Mouse (Mus musculus) left cerebral cortex, postnatal 25 days (tissue): Measurements from ENCODE around the gene Gm11569. TPM values are rescaled to one million over a fixed set of nuclear protein-coding genes. Genes with fewer than 3 reads are reported as not detected.
"Not testable (repeated sequence)": the region's sequence is repeated elsewhere in the genome, so short reads cannot be mapped to it uniquely, and the experiment has no call there.

Experiments
- DNase-seq, 2 experiments: peaks; one replicate each; pipeline ENCODE4 v3.0.0; 2022; ENCODE audit warnings: low spot score in 2 of 2, mixed read lengths in 1 of 2
- intact Hi-C: fragments of 180-260 bp; cut with DNase I; formaldehyde crosslinking; loops from one replicate; pipeline ENCODE4 v1.15.1; 2025
- total RNA-seq, 2 experiments: library from RNA; stranded (reverse); gene quantifications; 2 replicates each; pipeline ENCODE4 v1.2.3; 2021

Gene Gm11569
- total RNA-seq, result not detected

DNA sequence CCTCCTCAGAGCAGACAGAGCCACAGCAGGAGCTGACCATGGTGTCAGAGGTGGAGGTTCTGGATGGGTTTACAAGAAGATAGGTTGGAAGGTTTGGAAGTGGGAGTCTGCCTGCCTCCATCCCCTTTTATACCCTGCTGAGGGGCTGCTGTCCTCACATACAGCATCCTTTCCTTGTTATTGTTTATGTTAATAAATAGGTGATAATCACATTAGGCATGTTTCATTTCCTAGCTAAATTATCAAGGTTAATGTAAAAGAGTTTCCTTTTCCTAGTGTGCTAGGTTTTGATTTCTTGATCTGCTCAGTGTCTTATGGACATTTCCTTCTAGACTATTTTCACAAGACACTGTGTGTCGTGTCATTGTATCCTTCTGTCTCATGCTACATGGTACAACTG, at the start of gene Gm11569:
Gm11569 (minus strand) TSS at position 101 of the 400 bp plus-strand sequence.
- intact Hi-C loops, DNase-seq: not testable (repeated sequence)

DNA sequence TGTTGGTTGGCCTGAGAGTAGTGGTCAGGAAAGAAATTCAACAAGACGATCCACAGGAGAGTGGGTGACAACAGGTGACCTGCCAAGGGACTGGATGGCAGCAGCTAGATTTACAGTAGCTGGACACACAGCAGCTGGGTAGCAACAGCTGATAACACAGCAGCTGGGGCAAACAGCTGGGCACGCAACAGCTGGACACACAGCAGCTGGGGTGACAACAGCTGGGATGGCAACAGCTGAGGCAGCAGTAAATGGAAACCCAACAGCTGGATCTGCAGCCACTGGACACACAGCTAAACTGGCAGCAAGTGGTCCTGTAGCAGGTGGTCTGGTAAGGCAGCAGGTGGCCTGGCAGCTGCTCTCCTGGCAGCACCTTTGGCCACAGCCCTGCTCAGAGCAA, 48.0 kb upstream of the Gm11569 start:
- DNase-seq, result no peak
- intact Hi-C loops, result no loop called here

DNA sequence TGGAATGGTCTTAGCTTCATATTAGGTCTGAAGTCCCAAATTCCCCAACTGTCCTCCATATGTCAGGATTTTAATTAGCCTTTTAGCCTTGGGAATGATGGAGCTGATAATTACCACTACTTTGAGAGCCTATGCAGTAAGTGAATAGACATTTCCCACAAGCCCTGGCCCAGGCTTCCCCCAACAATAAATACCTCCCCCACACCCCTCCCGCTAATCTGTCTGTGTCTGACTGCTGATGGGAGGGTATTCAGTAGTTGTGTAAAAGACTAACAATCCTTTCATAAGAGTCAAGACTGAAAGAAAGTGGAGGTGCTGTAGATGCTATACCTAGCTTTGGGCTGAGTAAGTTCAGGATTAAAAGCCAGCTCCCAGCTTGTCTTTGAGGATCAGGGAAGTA, 43.5 kb upstream of the Gm11569 start:
- no peak for DNase-seq

GRCm38 (mm10) chr11:99837966-99838365, 39.2 kb upstream of the Gm11569 start, which contains the start of gene 2300003K06Rik:
2300003K06Rik (minus strand) TSS chr11:99838066.
- intact Hi-C loops, result no loop called here
- DNase-seq, result no peak

More for the DNA sequence above, 43.5 kb upstream of the Gm11569 start:
- intact Hi-C loops, result no loop called here

DNA sequence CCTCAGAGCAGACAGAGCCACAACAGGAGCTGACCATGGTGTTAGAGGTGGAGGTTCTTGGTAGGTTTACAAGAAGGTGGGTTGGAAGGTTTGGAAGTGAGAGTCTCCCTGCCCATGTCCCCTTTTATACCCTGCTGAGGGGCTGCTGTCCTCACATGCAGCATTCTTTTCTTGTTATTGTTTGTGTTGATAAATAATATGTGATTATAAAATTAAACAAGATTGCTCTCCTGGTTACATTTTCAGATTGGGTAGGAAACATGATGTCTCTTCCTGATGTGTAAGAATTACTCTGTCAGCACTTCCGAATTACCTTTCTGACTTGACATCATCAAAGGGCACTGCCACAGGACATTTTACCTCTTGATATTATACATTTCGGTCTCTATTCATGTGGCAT, 16.8 kb upstream of the Gm11569 start, which contains the start of gene Gm11564:
Gm11564 (minus strand) TSS at position 101 of the 400 bp plus-strand sequence.
- DNase-seq, intact Hi-C loops: not testable (repeated sequence)

GRCm38 (mm10) chr11:99809792-99810191, 11.1 kb upstream of the Gm11569 start, which contains the start of gene Krtap4-13:
Krtap4-13 (minus strand) TSS chr11:99809892.
- intact Hi-C loops, result not testable (repeated sequence)

GRCm38 (mm10) chr11:99804346-99804745, 5.6 kb upstream of the Gm11569 start, which contains the start of gene Gm11554:
Gm11554 (minus strand) TSS chr11:99804446.
- intact Hi-C loops, DNase-seq: not testable (repeated sequence)

More at GRCm38 (mm10) chr11:99809792-99810191, 11.1 kb upstream of the Gm11569 start, which contains the start of gene Krtap4-13:
- DNase-seq, result not testable (repeated sequence)

- intact Hi-C loops, result no loop called here
- DNase-seq, result no peak
Observed at GRCm38 (mm10) chr11:99793367-99793766, 5.4 kb downstream of the Gm11569 start, which contains the start of gene Gm11596. Gm11596 (minus strand) TSS chr11:99793467.

GRCm38 (mm10) chr11:99784900-99785299, 13.8 kb downstream of the Gm11569 start, which contains the start of gene Krtap4-9:
Krtap4-9 (plus strand) TSS chr11:99785200.
- DNase-seq, intact Hi-C loops: not testable (repeated sequence)

GRCm38 (mm10) chr11:99780604-99781003, 18.1 kb downstream of the Gm11569 start, which contains the start of gene Krtap4-8:
Krtap4-8 (minus strand) TSS chr11:99780704.
- intact Hi-C loops, result no loop called here
- DNase-seq, result no peak

DNA sequence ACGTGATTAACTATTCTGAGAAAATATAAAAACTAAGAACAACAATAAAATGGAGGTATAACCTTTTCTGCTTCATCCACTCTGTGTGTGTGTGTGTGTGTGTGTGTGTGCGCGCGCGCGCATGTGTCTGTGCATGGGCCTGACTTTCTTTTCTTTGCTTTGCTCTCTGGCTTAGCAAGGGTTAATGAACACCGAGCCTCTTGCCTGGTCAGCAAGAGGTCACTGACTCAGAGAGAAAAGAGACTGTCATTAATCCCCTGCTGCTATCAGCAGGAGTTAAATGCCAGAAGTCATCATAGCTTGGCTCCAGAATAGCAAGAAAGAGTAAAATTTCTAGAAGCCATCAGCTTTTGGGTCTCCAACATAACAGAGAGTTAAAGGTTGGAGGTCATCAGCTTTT, 20.3 kb downstream of the Gm11569 start:
- no peak for DNase-seq
- intact Hi-C loops, result no loop called here

- intact Hi-C loops, DNase-seq: not testable (repeated sequence)
Observed at GRCm38 (mm10) chr11:99772813-99773212, 25.9 kb downstream of the Gm11569 start, which contains the start of gene Gm11595. Gm11595 (minus strand) TSS chr11:99772913.

- intact Hi-C loops, result no loop called here
- DNase-seq, result no peak
Observed at GRCm38 (mm10) chr11:99768410-99768809, 30.3 kb downstream of the Gm11569 start.

GRCm38 (mm10) chr11:99758877-99759276, 39.9 kb downstream of the Gm11569 start:
- DNase-seq, result no peak
- intact Hi-C loops, result no loop called here

Other genes starting within 250 kb of the Gm11569 start
- gene Krtap3-3, start 248.1 kb downstream of the Gm11569 start, total RNA-seq, result not detected
- gene Krtap3-2, start 242.1 kb downstream of the Gm11569 start, total RNA-seq, result not detected
- gene Gm11939, start 239.5 kb downstream of the Gm11569 start, total RNA-seq, result not detected
- gene Krtap3-1, start 232.3 kb downstream of the Gm11569 start, total RNA-seq, result not detected
- not detected for gene Krtap1-5, start 217.9 kb downstream of the Gm11569 start, total RNA-seq
- gene Krtap1-4, start 215.3 kb downstream of the Gm11569 start, total RNA-seq, result not detected
- not detected for gene Krtap1-3, start 207.6 kb downstream of the Gm11569 start, total RNA-seq
- gene Krtap9-3, start 200.8 kb downstream of the Gm11569 start, total RNA-seq, result not detected
- gene Gm11938, start 195.6 kb downstream of the Gm11569 start, total RNA-seq, result not detected
- gene Gm11937, start 188.7 kb downstream of the Gm11569 start, total RNA-seq, result not detected
- not detected for gene Krtap2-4, start 184.1 kb downstream of the Gm11569 start, total RNA-seq
- not detected for gene Gm11562, start 178.5 kb downstream of the Gm11569 start, total RNA-seq
- gene Krtap4-1, start 170.7 kb downstream of the Gm11569 start, total RNA-seq, result not detected
- not detected for gene Krtap4-2, start 163.8 kb downstream of the Gm11569 start, total RNA-seq
- not detected for gene Krtap4-7, start 154.8 kb downstream of the Gm11569 start, total RNA-seq
- gene Gm11555, start 148.7 kb downstream of the Gm11569 start, total RNA-seq, result not detected
- gene Gm11563, start 140.0 kb downstream of the Gm11569 start, total RNA-seq, result not detected
- gene Krtap4-6, start 133.0 kb downstream of the Gm11569 start, total RNA-seq, result not detected
- gene Gm14190, start 108.2 kb downstream of the Gm11569 start, total RNA-seq, result not detected
- not detected for gene Gm14180, start 64.6 kb downstream of the Gm11569 start, total RNA-seq
- gene Gm11595, start 26.0 kb downstream of the Gm11569 start, total RNA-seq, result not detected
- gene Krtap4-8, start 18.2 kb downstream of the Gm11569 start, total RNA-seq, result not detected
- gene Krtap4-9, start 13.7 kb downstream of the Gm11569 start, total RNA-seq, result not detected
- not detected for gene Gm11596, start 5.5 kb downstream of the Gm11569 start, total RNA-seq
- not detected for gene Gm11554, start 5.5 kb upstream of the Gm11569 start, total RNA-seq
- not detected for gene Krtap4-13, start 11.0 kb upstream of the Gm11569 start, total RNA-seq
- gene Gm11564, start 16.7 kb upstream of the Gm11569 start, total RNA-seq, result not detected
- gene 2300003K06Rik, start 39.1 kb upstream of the Gm11569 start, total RNA-seq, result not detected
- not detected for gene Krtap4-16, start 52.7 kb upstream of the Gm11569 start, total RNA-seq
- not detected for gene Gm11568, start 59.0 kb upstream of the Gm11569 start, total RNA-seq
- not detected for gene Gm11559, start 65.5 kb upstream of the Gm11569 start, total RNA-seq
- gene Krtap9-1, start 74.5 kb upstream of the Gm11569 start, total RNA-seq, result not detected
- gene Gm11567, start 80.3 kb upstream of the Gm11569 start, total RNA-seq, result not detected
- gene Krtap31-1, start 109.0 kb upstream of the Gm11569 start, total RNA-seq, result not detected
- not detected for gene Gm11565, start 115.8 kb upstream of the Gm11569 start, total RNA-seq
- not detected for gene Krtap31-2, start 137.4 kb upstream of the Gm11569 start, total RNA-seq
- not detected for gene Krtap9-5, start 149.5 kb upstream of the Gm11569 start, total RNA-seq
- gene Krtap29-1, start 180.1 kb upstream of the Gm11569 start, total RNA-seq, result not detected
- gene Krtap16-1, start 187.7 kb upstream of the Gm11569 start, total RNA-seq, result not detected
- gene Krtap17-1, start 195.1 kb upstream of the Gm11569 start, total RNA-seq, result not detected
- gene Krt33a, start 217.3 kb upstream of the Gm11569 start, total RNA-seq, result not detected
- not detected for gene Krt33b, start 230.9 kb upstream of the Gm11569 start, total RNA-seq
- not detected for gene Krt34, start 242.6 kb upstream of the Gm11569 start, total RNA-seq